Mouse (Mus musculus): Measurements from ENCODE around the gene Srp54b.
"Not testable (repeated sequence)": the region's sequence is repeated elsewhere in the genome, so short reads cannot be mapped to it uniquely, and the experiment has no call there.

DNA sequence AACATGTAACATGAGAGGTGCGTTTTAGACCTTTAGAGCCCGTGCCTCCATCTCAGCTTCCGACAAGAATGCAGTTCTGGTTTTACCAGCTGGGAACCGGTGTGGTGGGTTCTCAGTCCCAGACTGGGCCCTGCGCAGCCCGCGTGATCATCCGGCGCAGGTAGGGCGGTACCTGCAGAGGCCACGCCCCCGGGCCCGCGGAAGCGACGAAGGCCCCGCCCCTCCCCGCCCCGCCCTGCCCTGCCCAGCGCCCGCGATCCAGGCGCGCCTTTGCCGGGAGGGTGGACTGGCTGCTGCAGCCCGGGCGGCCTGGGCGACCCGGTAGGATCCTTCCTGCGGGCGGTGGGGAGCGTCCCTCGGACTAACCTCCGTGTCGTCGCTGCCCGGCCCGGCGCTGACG lies 30.7 kb upstream of the Srp54b start, which contains the start of gene Fam177a:
- not testable (repeated sequence) for TF ChIP-seq CTCF (IDR thresholded peaks at IDR 0.05 in 2 of 3, conservative IDR thresholded peaks at IDR 0.05 in 1 of 3; ENCODE audit: control insufficient read depth in 1 of 3, insufficient read depth in 1 of 3, low read depth in 2 of 3, low read length in 3 of 3, poor library complexity in 1 of 3, severe bottlenecking in 1 of 3); MAX (IDR thresholded peaks at IDR 0.05; ENCODE audit: low read length)

All from MEL (cell line).